Mouse (Mus musculus) embryo, embryonic 10 days (tissue): ENCODE measurements at regions not wholly inside any gene's neighbourhood (a gene's known extent, or its start where the extent isn't known, plus 50 kb on each side); places are given as distances from the start of the nearest gene placed in this dataset.
"Not testable (repeated sequence)": the region's sequence is repeated elsewhere in the genome, so short reads cannot be mapped to it uniquely, and the experiment has no call there.

ENCODE experiments used
- DNase-seq: peaks from one replicate; pipeline ENCODE4 v3.0.0-alpha.2; 2015; ENCODE audit warnings: low spot score

- DNase-seq = no peak
Measured at GRCm38 (mm10) chr12:64137997-64138396, 336.5 kb downstream of the Fscb start.

DNA sequence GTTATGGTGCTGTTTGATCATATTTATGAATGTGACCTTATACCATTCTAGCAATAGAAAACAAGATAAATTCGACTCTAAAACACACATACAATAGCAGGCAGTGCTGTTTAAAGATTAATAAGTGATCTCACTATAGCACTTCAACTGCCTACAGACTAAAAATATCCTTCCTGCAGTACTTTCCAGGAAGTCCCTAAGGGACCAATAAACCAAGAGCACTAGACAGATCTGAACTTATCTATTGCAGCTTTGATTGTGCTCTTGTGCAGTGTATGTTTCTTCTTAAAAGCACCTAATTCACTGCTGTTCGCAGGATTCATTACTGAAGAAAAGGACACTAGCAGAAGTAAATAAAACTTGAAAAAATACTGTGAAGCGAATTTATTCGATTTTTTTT is 358.1 kb downstream of the Fscb start:
- no peak for DNase-seq

GRCm38 (mm10) chr12:64114476-64114875 is 360.0 kb downstream of the Fscb start:
- no peak for DNase-seq

GRCm38 (mm10) chr12:64104214-64104613 is 370.3 kb downstream of the Fscb start:
- DNase-seq = peak; percentile 71

GRCm38 (mm10) chr12:64076789-64077188 is 397.7 kb downstream of the Fscb start:
- no peak for DNase-seq

- no peak for DNase-seq
Measured at GRCm38 (mm10) chr12:64045528-64045927, 429.0 kb downstream of the Fscb start.

DNA sequence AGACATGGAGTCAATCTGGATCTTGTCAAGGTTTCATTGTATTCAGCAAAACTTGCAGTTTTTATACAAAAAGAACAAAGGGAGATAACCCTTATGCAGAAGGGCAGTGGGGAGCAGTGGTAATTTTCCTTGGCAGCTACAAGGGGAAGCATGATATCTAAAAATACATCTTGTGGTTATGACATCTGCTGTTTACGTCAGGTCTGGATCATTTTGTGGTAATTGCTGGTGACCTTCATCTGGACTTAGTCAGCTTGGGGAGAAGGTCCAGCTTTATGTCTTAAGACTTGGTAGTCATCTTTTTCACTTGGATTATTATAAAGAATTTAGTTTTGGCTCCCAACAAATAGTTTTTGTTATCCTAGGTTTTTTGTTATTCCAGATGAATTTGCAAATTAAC is 465.9 kb downstream of the Fscb start:
- DNase-seq = not testable (repeated sequence)
